Mouse (Mus musculus) cerebellum, postnatal 25 days (tissue): ENCODE measurements around the gene Hoxc11.

Source experiments
- DNase-seq, 2 experiments: peaks; one replicate each; pipeline ENCODE4 v3.0.0; 2021; ENCODE audit warnings: mixed read lengths in 2 of 2

Hoxc11 gene

GRCm38 (mm10) chr15:102954192-102955006 is at the start of gene Hoxc11:
Gene Hoxc11 (plus strand): TSS chr15:102954427.
- no peak for DNase-seq

DNA sequence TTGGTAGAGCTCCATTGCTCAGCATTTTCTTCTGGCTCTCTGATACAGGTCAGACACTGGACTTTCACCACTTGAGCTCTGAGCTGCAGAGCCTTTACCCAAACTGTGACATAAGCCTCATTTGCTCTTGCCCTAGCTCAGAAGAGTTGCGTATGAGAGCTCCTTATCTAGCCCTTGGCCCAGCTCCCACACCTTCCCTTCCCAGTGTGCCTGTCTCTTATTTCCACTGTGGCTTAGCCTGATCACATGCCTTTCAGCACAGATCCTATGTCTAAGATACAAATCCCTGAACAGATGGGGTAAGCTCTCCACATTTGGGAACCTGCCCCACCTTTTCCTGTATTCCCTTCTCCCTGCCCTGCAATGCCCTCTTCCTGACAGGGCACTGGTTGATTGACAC is 49.3 kb upstream of the Hoxc11 start:
- no peak for DNase-seq

DNA sequence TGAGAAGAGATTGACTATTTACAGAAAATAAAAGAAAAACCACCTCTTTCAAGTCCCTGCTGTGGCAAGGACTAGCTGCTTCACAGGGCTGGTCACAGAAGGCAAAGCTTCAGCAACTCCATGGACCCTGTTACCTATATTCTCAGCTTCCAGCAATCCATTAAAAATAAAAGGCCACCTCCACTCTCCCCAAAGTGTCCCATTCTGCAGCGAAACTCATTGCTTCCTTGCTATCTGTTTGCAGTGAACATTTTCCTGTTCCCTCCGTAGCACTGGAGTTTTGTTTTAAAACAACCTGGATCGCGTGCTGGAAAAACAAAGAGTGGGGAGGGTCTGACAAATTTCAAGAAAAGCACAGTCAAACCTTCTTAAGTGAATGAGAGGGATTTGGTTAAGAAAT is 44.7 kb upstream of the Hoxc11 start:
- no peak for DNase-seq

DNA sequence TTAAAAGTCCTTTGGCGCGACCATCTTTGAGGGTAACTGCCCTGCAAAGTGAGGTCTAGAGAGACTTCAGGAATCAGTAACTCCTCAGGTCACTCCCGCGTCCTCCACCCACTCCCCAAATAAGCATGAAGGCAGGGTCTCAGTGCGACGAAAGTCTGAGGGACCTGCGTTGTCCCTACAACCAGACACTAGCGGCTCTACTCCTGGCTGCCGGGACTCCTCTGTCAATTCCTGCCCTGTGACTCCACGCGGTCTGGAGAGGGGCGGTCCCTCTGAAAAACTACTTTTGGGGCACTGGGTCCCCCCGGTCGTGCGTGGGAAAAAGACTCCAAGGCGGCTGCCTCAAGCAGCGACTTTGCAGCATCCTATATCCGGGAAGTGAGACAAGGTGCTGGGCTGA is 44.2 kb upstream of the Hoxc11 start:
- DNase-seq = no peak

DNA sequence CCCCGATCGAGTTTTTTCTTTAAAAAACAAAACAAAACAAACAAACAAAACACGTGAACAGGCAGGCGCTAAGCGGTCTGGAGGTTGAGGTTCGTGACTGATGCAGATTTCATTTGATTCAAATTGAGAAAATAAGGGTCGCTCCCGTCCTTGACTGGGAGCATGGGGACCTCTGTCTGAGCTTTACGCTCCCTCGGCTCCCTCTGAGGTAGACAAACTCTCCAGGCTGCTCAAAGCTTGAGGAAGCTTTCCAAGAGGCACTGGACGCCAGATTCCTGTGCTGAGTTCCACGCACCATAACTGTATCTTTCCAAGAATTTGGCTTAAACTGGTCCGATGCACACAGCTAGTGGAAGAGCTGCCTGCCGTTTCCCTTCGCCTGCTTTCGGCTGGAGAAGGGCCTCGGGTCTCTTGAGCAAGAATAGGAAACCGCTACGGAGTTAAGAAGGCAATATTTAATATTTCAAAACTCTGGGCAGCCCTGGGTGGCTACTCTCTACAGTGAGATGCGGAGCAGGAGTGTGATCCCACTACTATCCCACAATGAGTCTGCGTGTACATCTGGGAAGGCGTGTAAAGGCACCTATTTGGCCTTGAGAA is 43.6 kb upstream of the Hoxc11 start:
- no peak for DNase-seq

DNA sequence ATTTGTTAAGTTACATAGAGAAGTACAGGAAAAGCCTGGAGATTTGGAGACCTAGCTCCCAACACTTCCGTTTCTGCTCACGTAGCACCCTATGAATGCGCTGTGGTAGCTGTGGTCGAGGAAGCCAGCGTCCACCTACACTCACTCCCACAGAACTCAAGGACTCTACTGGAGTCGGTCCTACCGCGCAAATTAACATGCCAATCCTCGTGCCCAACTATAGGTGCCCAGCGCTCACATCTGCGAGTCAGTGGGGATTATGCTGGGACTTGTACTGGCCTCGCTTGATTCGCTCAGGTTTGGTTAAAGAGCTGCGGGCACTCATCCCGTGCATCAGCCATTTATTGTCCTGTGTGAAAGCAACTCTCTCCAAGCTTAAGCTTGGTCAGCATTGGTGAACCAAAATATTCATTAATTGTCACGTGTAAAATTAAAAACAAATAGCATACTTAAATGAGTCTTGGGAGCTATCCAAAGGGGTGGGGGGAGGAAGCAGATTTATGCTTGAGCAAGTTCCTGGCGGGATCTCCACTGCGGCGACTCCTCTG is 41.1 kb upstream of the Hoxc11 start:
- no peak for DNase-seq

DNA sequence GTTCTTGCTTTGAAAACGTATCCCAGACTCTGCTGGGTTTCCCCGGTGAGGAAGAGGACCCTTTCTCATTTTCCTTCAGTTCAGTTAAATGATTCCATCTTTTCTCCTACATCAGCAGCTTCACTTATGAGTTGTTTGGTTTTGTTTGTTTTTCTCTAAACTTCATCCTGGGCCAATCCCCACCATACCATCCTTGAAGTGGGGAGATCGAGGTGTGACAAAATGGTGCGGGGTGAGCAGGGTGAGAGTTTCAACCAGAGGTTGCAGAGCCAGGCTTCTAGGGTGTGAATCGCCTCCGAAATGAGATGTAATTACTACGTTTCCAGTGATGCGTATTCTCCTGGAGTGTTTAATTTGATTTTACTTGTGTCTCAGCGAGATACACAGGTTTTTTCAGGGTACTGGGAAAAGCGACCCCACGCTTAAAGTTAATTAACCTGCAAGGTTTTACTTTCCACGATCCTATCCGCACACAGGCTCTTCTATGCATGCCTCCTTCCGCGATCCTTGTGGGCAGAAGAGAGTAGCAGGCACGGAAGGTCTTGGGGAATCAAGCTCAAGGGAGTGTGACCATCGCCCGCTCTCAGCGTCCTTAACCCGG is 36.2 kb upstream of the Hoxc11 start:
- DNase-seq = no peak

GRCm38 (mm10) chr15:102918611-102919265 is 35.5 kb upstream of the Hoxc11 start:
- DNase-seq = no peak

DNA sequence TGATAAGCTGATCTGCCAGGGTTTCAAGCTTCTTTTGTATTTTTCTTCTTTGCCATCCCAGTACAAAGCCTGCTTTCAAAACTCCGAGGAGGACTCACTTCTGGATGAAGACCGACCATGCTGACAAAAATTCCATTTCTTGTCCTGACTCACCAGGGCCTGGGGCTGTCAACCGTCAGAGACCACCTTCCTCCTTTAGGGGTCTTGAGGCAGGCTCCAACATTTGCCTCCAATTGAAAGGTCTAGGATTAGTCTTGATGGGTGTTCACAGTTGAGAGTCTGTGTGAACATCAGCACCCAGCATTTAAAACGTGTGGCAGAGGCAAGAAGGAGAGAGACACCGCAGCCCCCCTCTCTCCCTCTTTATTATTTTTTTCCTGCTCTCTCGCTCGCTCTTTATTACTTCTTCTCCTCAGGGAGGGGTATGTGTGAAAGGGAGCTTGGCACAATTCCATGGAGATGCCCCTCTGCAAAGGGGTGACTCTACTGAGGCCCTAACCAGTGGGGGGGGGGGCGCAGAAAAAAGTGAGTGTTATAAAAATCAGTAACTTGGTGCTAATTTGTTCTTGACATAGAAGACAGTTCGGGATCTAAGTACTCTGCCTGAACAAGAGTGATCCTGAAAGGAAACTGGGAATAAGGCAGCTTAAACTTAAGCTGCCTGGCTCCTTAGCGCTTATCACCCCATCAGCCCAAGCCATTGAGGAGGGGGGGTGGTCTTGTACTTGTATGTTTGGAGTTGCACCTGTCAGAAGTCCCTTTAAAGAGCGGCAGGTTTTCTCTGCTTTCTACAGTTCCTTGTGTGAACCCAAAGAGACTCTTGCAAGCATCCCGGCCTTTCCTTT is 34.7 kb upstream of the Hoxc11 start:
- no peak for DNase-seq

DNA sequence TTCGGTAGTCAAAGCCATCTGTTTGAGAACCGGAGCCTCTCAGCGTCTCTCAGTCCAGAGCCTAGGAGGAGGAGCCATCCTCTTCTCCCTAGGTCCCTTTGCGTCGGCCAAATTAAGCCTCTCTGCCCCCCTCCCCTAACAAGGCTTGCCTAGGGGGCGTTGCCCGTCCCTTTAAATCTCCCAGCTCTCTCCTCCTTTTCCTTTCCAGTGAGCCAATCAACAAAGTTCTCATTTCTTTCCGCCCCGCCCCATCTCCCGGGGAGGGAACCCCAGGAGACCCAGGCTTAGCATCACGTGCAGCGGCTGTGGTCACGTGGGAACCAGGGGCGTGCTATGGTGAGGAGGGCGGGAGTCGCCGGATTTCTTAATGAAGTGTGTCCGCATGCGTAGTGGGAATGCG is 33.6 kb upstream of the Hoxc11 start:
- no peak for DNase-seq

GRCm38 (mm10) chr15:102921053-102922011 is 32.9 kb upstream of the Hoxc11 start, which contains the start of gene Hoxc13:
Gene Hoxc13 (plus strand): TSS chr15:102921103.
- no peak for DNase-seq

DNA sequence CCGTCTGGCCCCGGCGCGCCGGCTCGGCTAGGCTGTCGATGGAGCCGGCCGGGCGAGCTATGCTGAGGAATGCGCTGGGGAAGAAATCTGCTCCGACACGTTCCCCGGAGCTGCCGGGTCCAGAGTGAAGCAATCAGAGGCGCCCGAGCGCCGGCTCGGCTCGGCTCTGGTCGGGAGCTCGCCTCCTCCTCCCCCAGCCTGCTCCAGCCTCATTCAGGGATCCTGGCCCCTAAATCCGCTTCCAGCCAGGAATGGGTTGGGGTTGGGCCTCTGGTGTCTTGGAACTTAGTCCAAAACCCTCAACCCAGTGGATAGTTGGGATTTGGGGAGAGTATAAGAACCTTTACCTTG is 32.2 kb upstream of the Hoxc11 start:
- DNase-seq = no peak

DNA sequence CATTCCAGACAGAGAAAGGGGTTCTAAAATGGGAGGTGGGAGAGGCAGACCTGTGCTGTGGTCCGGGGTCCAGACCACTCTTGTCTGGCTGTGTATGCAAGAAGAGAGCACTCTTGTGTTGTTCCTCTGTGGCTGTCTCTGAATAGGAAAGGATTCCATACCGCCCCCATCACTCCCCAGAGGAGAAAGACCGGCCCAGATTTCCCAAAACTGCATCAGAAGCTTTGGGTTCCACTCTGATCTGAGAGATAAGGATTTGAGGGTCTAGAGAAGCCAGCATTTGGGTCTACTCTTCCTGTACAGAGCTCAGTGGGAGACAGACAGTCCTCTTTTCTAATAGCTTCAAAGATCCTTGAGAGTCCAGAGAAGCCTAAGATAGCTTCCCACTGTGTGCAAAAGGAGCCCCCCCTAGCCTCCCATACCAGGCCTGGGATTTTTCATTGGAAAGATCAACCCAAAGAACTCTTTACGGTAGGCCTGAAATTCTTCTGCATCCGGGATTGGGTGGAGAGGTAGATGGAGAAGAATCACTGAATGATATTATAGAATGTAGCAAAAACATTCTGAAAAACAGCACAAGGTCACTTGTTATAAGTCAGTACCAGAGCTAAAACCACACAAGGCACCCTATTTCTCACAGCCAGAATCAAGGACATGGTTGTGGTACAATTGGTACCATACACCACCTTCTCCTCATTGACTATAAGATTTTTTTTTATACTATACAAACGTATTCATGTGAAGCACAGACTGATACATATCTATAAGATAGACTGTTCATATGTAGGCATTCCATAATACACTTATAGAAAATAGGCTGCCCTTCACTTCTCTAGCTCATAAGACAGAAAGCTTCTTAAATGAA is 31.4 kb upstream of the Hoxc11 start:
- no peak for DNase-seq

- DNase-seq = no peak
These were observed 27.1 kb upstream of the Hoxc11 start for GRCm38 (mm10) chr15:102927032-102927645.

GRCm38 (mm10) chr15:102931706-102932358 is 22.4 kb upstream of the Hoxc11 start:
- no peak for DNase-seq

- DNase-seq = no peak
These were observed 19.8 kb upstream of the Hoxc11 start for GRCm38 (mm10) chr15:102934438-102934837.

DNA sequence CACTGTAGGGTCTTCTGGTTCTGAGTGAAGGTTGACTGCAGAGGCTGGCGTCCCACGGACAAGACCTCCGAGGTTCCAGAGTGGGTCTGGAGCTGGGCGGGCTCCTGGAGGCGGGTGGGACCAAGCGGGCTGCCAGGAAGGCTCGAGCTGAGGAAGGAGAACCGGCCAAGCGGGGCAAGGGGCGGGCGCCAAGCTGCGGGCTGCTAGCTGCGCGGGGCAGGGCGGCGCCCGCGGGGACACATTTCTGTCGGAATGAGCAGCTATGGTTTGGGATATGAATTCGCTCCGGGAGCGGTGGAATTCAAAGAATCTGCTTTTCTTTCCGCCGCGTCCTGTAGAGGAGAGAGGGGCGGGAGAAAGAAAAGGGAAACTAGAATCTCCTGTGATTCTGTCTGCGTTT is 19.3 kb upstream of the Hoxc11 start:
- DNase-seq = no peak

DNA sequence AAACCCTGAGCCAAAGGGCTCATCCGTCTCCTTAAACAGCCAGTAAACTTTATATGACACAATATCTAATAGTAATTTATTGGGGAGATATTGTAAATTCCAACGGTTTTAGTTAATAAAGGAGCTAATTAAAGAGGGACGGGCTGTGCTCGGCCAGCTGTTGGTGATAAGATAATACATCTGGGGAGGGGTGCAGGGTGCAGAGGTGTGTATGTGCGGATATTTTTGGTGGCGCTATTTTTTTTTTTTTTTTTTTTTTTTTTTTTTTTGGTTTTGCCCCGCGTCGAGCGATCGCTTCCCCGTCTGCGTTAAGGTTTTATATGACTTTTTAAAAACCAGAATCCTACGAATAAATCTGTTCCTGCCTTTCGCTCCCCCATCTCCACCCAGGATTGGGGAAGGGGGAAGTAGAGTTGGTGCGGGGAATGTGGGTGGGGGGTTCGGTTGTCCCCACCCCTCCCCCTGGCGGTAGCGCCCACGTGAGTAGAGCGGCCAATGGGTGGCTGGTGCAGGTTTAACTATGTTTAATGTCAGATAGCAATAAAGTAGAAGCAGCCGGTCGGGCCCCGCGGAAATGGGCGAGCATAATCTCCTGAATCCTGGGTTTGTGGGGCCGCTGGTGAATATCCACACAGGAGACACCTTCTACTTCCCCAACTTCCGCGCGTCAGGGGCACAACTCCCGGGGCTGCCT is 17.8 kb upstream of the Hoxc11 start, which contains the start of gene Hoxc12:
TSS of gene Hoxc12 (plus strand) at position 479 of the 694 bp plus-strand sequence.
- DNase-seq = no peak
